Mouse (Mus musculus) MEL (cell line): Measurements from ENCODE around the gene Mtch2. TPM values are rescaled to one million over a fixed set of nuclear protein-coding genes. Genes with fewer than 3 reads are reported as not detected.

Experiments
- DNase-seq: peaks from one replicate; pipeline ENCODE4 v3.0.0; 2011; ENCODE audit warnings: low read depth, low spot score
- H3K27ac ChIP-seq: 2 replicates; pipeline ENCODE4 v1.5.1; 2012; ENCODE audit warnings: low read depth, mild to moderate bottlenecking, control low read depth, low read length, moderate library complexity; ENCODE audit not compliant: control insufficient read depth
- H3K27me3 ChIP-seq, 2 experiments: fragments of 150-350 bp in 1 of 2; sonication (generic) in 1 of 2; 2 replicates each; pipeline ENCODE4 v1.6.1; 2012; ENCODE audit warnings: low read length in 2 of 2, mild to moderate bottlenecking in 2 of 2, improper control_type of control experiment in 1 of 2, moderate library complexity in 1 of 2; ENCODE audit not compliant: insufficient read depth in 2 of 2, control insufficient read depth in 1 of 2
- H3K36me3 ChIP-seq, 2 experiments: 2 replicates each; pipeline ENCODE4 v1.6.1; 2012 to 2014; ENCODE audit warnings: low read length in 2 of 2, improper control_type of control experiment in 1 of 2, inconsistent platforms in 1 of 2, mild to moderate bottlenecking in 1 of 2; ENCODE audit not compliant: insufficient read depth in 2 of 2, control insufficient read depth in 1 of 2
- H3K4me1 ChIP-seq, 2 experiments: fragments of 150-350 bp in 1 of 2; sonication (generic) in 1 of 2; 2 replicates each; pipeline ENCODE4 v1.6.1; 2012; ENCODE audit warnings: low read length in 2 of 2, improper control_type of control experiment in 1 of 2, mild to moderate bottlenecking in 1 of 2; ENCODE audit not compliant: insufficient read depth in 2 of 2, control insufficient read depth in 1 of 2
- H3K4me3 ChIP-seq, 2 experiments: fragments of 150-350 bp in 1 of 2; sonication (generic) in 1 of 2; 2 replicates each; pipeline ENCODE4 v1.5.1; 2012; ENCODE audit warnings: low read depth in 2 of 2, low read length in 2 of 2, mild to moderate bottlenecking in 2 of 2, moderate library complexity in 2 of 2, control low read depth in 1 of 2, improper control_type of control experiment in 1 of 2; ENCODE audit not compliant: control insufficient read depth in 1 of 2, insufficient read depth in 1 of 2
- H3K79me2 ChIP-seq: 2 replicates; pipeline ENCODE4 v1.6.1; 2012; ENCODE audit warnings: mild to moderate bottlenecking, low read length, moderate library complexity; ENCODE audit not compliant: control insufficient read depth, poor library complexity, insufficient read depth
- H3K9ac ChIP-seq: 2 replicates; pipeline ENCODE4 v1.6.1; 2012; ENCODE audit warnings: low read depth, mild to moderate bottlenecking, control low read depth, low read length, moderate library complexity; ENCODE audit not compliant: control insufficient read depth, poor library complexity, severe bottlenecking
- H3K9me3 ChIP-seq: fragments of 150-350 bp; sonication (generic); replicated peaks from 2 replicates; pipeline ENCODE4 v1.6.1; 2012; ENCODE audit warnings: mild to moderate bottlenecking, low read length, improper control_type of control experiment, moderate library complexity; ENCODE audit not compliant: insufficient read depth
- E2F4 ChIP-seq: IDR thresholded peaks from 2 replicates; pipeline ENCODE4 v1.6.1; 2011; ENCODE audit warnings: low read depth, low read length, improper control_type of control experiment, borderline replicate concordance
- ELF1 ChIP-seq: IDR thresholded peaks from 2 replicates; pipeline ENCODE4 v1.6.1; 2014; ENCODE audit warnings: low read depth, mild to moderate bottlenecking, inconsistent platforms, low read length, improper control_type of control experiment, moderate library complexity
- EP300 ChIP-seq, 2 experiments: IDR thresholded peaks; 2 replicates each; pipeline ENCODE4 v1.6.1; 2011; ENCODE audit warnings: improper control_type of control experiment in 2 of 2, low read length in 2 of 2, low read depth in 1 of 2, mild to moderate bottlenecking in 1 of 2
- ETS1 ChIP-seq: IDR thresholded peaks from 2 replicates; pipeline ENCODE4 v1.6.1; 2012; ENCODE audit warnings: low read depth, mild to moderate bottlenecking, inconsistent platforms, low read length, improper control_type of control experiment, moderate library complexity
- GABPA ChIP-seq: IDR thresholded peaks from 2 replicates; pipeline ENCODE4 v1.6.1; 2012; ENCODE audit warnings: low read depth, mild to moderate bottlenecking, inconsistent platforms, low read length, improper control_type of control experiment, moderate library complexity
- HCFC1 ChIP-seq: IDR thresholded peaks from 2 replicates; pipeline ENCODE4 v1.6.1; 2012; ENCODE audit warnings: low read depth, mild to moderate bottlenecking, inconsistent platforms, low read length, improper control_type of control experiment, moderate library complexity
- KAT2A ChIP-seq: conservative IDR thresholded peaks from 2 replicates; pipeline ENCODE4 v1.6.1; 2012; ENCODE audit warnings: low read depth, low read length, improper control_type of control experiment, inconsistent platforms
- MAX ChIP-seq: IDR thresholded peaks from 2 replicates; pipeline ENCODE4 v1.6.1; 2011; ENCODE audit warnings: low read length, improper control_type of control experiment
- MYB ChIP-seq: IDR thresholded peaks from 2 replicates; pipeline ENCODE4 v1.6.1; 2011; ENCODE audit warnings: mild to moderate bottlenecking, low read depth, low read length, improper control_type of control experiment
- NELFE ChIP-seq: IDR thresholded peaks from 2 replicates; pipeline ENCODE4 v1.6.1; 2011; ENCODE audit warnings: low read depth, low read length, improper control_type of control experiment
- NRF1 ChIP-seq: IDR thresholded peaks from 2 replicates; pipeline ENCODE4 v1.6.1; 2014; ENCODE audit warnings: low read depth, mild to moderate bottlenecking, inconsistent platforms, low read length, improper control_type of control experiment, moderate library complexity; ENCODE audit not compliant: poor library complexity, insufficient read depth, severe bottlenecking
- POLR2AphosphoS5 ChIP-seq: IDR thresholded peaks from 2 replicates; pipeline ENCODE4 v1.6.1; 2012; ENCODE audit warnings: low read depth, borderline replicate concordance, mild to moderate bottlenecking, inconsistent platforms, low read length, moderate library complexity, mixed read lengths
- RAD21 ChIP-seq: IDR thresholded peaks from 2 replicates; pipeline ENCODE4 v1.6.1; 2011; ENCODE audit warnings: mild to moderate bottlenecking, low read depth, low read length, improper control_type of control experiment
- RCOR1 ChIP-seq: IDR thresholded peaks from 2 replicates; pipeline ENCODE4 v1.6.1; 2012; ENCODE audit warnings: low read depth, mild to moderate bottlenecking, inconsistent platforms, low read length, improper control_type of control experiment
- SIN3A ChIP-seq: IDR thresholded peaks from 2 replicates; pipeline ENCODE4 v1.6.1; 2012; ENCODE audit warnings: low read length, improper control_type of control experiment, inconsistent platforms
- SMC3 ChIP-seq: IDR thresholded peaks from 2 replicates; pipeline ENCODE4 v1.6.1; 2011; ENCODE audit warnings: low read depth, low read length, improper control_type of control experiment
- TAL1 ChIP-seq: IDR thresholded peaks from 2 replicates; pipeline ENCODE4 v1.6.1; 2012; ENCODE audit warnings: mild to moderate bottlenecking, inconsistent platforms, low read length, moderate library complexity, mixed read lengths
- UBTF ChIP-seq: IDR thresholded peaks from 2 replicates; pipeline ENCODE4 v1.6.1; 2012; ENCODE audit warnings: low read depth, mild to moderate bottlenecking, inconsistent platforms, low read length, improper control_type of control experiment, moderate library complexity, borderline replicate concordance; ENCODE audit not compliant: insufficient read depth
- USF2 ChIP-seq, 2 experiments: IDR thresholded peaks; 2 replicates each; pipeline ENCODE4 v1.6.1; 2011 to 2012; ENCODE audit warnings: improper control_type of control experiment in 2 of 2, low read length in 2 of 2, borderline replicate concordance in 1 of 2, inconsistent platforms in 1 of 2, low read depth in 1 of 2, mild to moderate bottlenecking in 1 of 2; ENCODE audit not compliant: insufficient read depth in 1 of 2
- ZC3H11A ChIP-seq: IDR thresholded peaks from 2 replicates; pipeline ENCODE4 v1.6.1; 2012; ENCODE audit warnings: low read depth, mild to moderate bottlenecking, inconsistent platforms, low read length, improper control_type of control experiment
- ZKSCAN1 ChIP-seq: IDR thresholded peaks from 2 replicates; pipeline ENCODE4 v1.6.1; 2012; ENCODE audit warnings: low read depth, mild to moderate bottlenecking, inconsistent platforms, low read length, improper control_type of control experiment, moderate library complexity
- ZNF384 ChIP-seq: IDR thresholded peaks from 2 replicates; pipeline ENCODE4 v1.6.1; 2012; ENCODE audit warnings: low read depth, mild to moderate bottlenecking, inconsistent platforms, low read length, improper control_type of control experiment
- polyA plus RNA-seq, 2 experiments: library from polyadenylated mRNA; stranded (reverse) in 1 of 2; unstranded in 1 of 2; fragments of >175 nt in 1 of 2; fragments of >200 nt in 1 of 2; gene quantifications; 2 replicates each; pipeline versions ENCODE4 v1.2.1 to v1.2.4; 2012; ENCODE audit warnings: low replicate concordance in 2 of 2, low read depth in 1 of 2; ENCODE audit not compliant: insufficient read length in 2 of 2, insufficient read depth in 1 of 2, missing spikeins in 1 of 2
- total RNA-seq: library from RNA; depleted of rRNA; stranded (reverse); fragments of 300-350 nt; gene quantifications from 2 replicates; pipeline ENCODE4 v1.2.3, GENCODE M21; 2012

The Mtch2 gene
- total and polyA plus RNA-seq, 3 experiments: 85.7 to 167 TPM; not detected in 1

GRCm38 (mm10) chr2:90843666-90844065 lies 3.3 kb upstream of the Mtch2 start:
- no peaks in the 10 kb centered on the region for H3K27me3 ChIP-seq
- no peak overlapping the region for H3K9ac ChIP-seq
- H3K79me2 ChIP-seq: peaks cover 11% of the 10 kb centered on the region
- DNase-seq: no peak
- 0 out of 2 replicates have a peak, but pooled peaks cover 1% of the 10 kb centered on the region for H3K9me3 ChIP-seq
- H3K4me3 ChIP-seq: no peak overlapping the region
- H3K4me1 ChIP-seq: peaks cover 2 to 9% of the 10 kb centered on the region in 2 experiments
- H3K36me3 ChIP-seq: peaks cover 0 to 18% of the 10 kb centered on the region in 2 experiments; a peak in 2 of 4 replicates
- TF ChIP-seq ETS1 (no peak), MYB (no peak), SMC3 (no peak), ZKSCAN1 (no peak), USF2 (IDR thresholded peaks at IDR 0.05; ENCODE audit: borderline replicate concordance in 1 of 2, insufficient read depth in 1 of 2, low read depth in 1 of 2, low read length in 2 of 2) (no peak), EP300 (IDR thresholded peaks at IDR 0.05; ENCODE audit: low read depth in 1 of 2, low read length in 2 of 2) (no peak)
- no peak overlapping the region for H3K27ac ChIP-seq

- no peak for DNase-seq
- no peak for TF ChIP-seq ZNF384
- TF ChIP-seq UBTF: no peak
- TF ChIP-seq KAT2A: no peak
- no peak for TF ChIP-seq MAX
- no peak for TF ChIP-seq TAL1
- no peak for TF ChIP-seq RCOR1
- no peak for TF ChIP-seq ZC3H11A
- Histone ChIP-seq H3K9ac (no peak overlapping the region), H3K4me1 (peaks cover 2 to 9% of the 10 kb centered on the region in 2 experiments), H3K9me3 (0 out of 2 replicates have a peak, but pooled peaks cover 1% of the 10 kb centered on the region), H3K4me3 (no peak overlapping the region), H3K36me3 (peaks cover 0 to 24% of the 10 kb centered on the region in 2 experiments; a peak in 2 of 4 replicates), H3K27me3 (no peaks in the 10 kb centered on the region), H3K79me2 (peaks cover 11% of the 10 kb centered on the region), H3K27ac (no peak overlapping the region)
Observed at GRCm38 (mm10) chr2:90844262-90844661, 2.7 kb upstream of the Mtch2 start.

- Histone ChIP-seq H3K4me3 (no peak overlapping the region), H3K4me1 (peaks cover 2 to 9% of the 10 kb centered on the region in 2 experiments), H3K36me3 (peaks cover 2 to 24% of the 10 kb centered on the region in 2 experiments; a peak in 3 of 4 replicates), H3K27ac (no peak overlapping the region), H3K27me3 (no peaks in the 10 kb centered on the region), H3K79me2 (peaks cover 13% of the 10 kb centered on the region), H3K9me3 (no peaks in the 10 kb centered on the region), H3K9ac (no peak overlapping the region)
- TF ChIP-seq MYB (no peak), HCFC1 (no peak), SIN3A (no peak), ELF1 (no peak), RAD21 (no peak), GABPA (no peak), ZKSCAN1 (no peak), SMC3 (no peak), E2F4 (no peak), POLR2AphosphoS5 (no peak), KAT2A (no peak), NELFE (no peak), TAL1 (no peak), NRF1 (no peak)
- no peak for DNase-seq
Observed at GRCm38 (mm10) chr2:90845234-90845633, 1.7 kb upstream of the Mtch2 start.
